Mouse (Mus musculus): Measurements from ENCODE around the gene Sgcb. TPM values are rescaled to one million over a fixed set of nuclear protein-coding genes. Genes with fewer than 3 reads are reported as not detected.

Sgcb gene
- total RNA-seq, 1 experiment from 2014 or later = 5.0 TPM

GRCm38 (mm10) chr5:73637337-73638107 is 10.1 kb downstream of the Sgcb start:
- ATAC-seq (replicated peaks; ENCODE audit: low read depth, poor library complexity, severe bottlenecking) = peak; percentile 68; the same call in 1 of the 2 replicates

- ATAC-seq (replicated peaks; ENCODE audit: low read depth, poor library complexity, severe bottlenecking) = no peak; the same call in 1 of the 2 replicates
Measured at GRCm38 (mm10) chr5:73633141-73633540, 14.4 kb downstream of the Sgcb start.

GRCm38 (mm10) chr5:73632291-73632690 is 15.3 kb downstream of the Sgcb start, which contains the start of gene Lrrc66:
Gene Lrrc66, minus strand, starts transcription at chr5:73632526.
- ATAC-seq (replicated peaks; ENCODE audit: low read depth, poor library complexity, severe bottlenecking) = no peak

- no peak for ATAC-seq (replicated peaks; ENCODE audit: low read depth, poor library complexity, severe bottlenecking)
Measured at GRCm38 (mm10) chr5:73631001-73631558, 16.5 kb downstream of the Sgcb start.

GRCm38 (mm10) chr5:73630141-73630540 is 17.4 kb downstream of the Sgcb start:
- ATAC-seq (replicated peaks; ENCODE audit: low read depth, poor library complexity, severe bottlenecking) = peak; percentile 97

- no peak for ATAC-seq (replicated peaks; ENCODE audit: low read depth, poor library complexity, severe bottlenecking)
Measured at GRCm38 (mm10) chr5:73627991-73628390, 19.6 kb downstream of the Sgcb start.

GRCm38 (mm10) chr5:73627559-73627958 is 20.0 kb downstream of the Sgcb start:
- no peak for ATAC-seq (replicated peaks; ENCODE audit: low read depth, poor library complexity, severe bottlenecking)

GRCm38 (mm10) chr5:73626842-73627241 is 20.7 kb downstream of the Sgcb start:
- ATAC-seq (replicated peaks; ENCODE audit: low read depth, poor library complexity, severe bottlenecking) = no peak

GRCm38 (mm10) chr5:73625505-73625904 is 22.1 kb downstream of the Sgcb start:
- no peak for ATAC-seq (replicated peaks; ENCODE audit: low read depth, poor library complexity, severe bottlenecking)

- no peak for ATAC-seq (replicated peaks; ENCODE audit: low read depth, poor library complexity, severe bottlenecking)
Measured at GRCm38 (mm10) chr5:73618969-73619368, 28.6 kb downstream of the Sgcb start.

- peak; percentile 36; the same call in 1 of the 2 replicates for ATAC-seq (replicated peaks; ENCODE audit: low read depth, poor library complexity, severe bottlenecking)
Measured at GRCm38 (mm10) chr5:73615211-73615610, 32.4 kb downstream of the Sgcb start.

GRCm38 (mm10) chr5:73613296-73613695 is 34.3 kb downstream of the Sgcb start:
- no peak for ATAC-seq (replicated peaks; ENCODE audit: low read depth, poor library complexity, severe bottlenecking)

GRCm38 (mm10) chr5:73611071-73611470 is 36.5 kb downstream of the Sgcb start:
- no peak for ATAC-seq (replicated peaks; ENCODE audit: low read depth, poor library complexity, severe bottlenecking)

GRCm38 (mm10) chr5:73604964-73605363 is 42.6 kb downstream of the Sgcb start:
- ATAC-seq (replicated peaks; ENCODE audit: low read depth, poor library complexity, severe bottlenecking) = no peak

GRCm38 (mm10) chr5:73604542-73604941 is 43.0 kb downstream of the Sgcb start:
- ATAC-seq (replicated peaks; ENCODE audit: low read depth, poor library complexity, severe bottlenecking) = no peak

- ATAC-seq (replicated peaks; ENCODE audit: low read depth, poor library complexity, severe bottlenecking) = no peak
Measured at GRCm38 (mm10) chr5:73602865-73603264, 44.7 kb downstream of the Sgcb start.

- no peak for ATAC-seq (replicated peaks; ENCODE audit: low read depth, poor library complexity, severe bottlenecking)
Measured at GRCm38 (mm10) chr5:73601361-73601763, 46.2 kb downstream of the Sgcb start.

GRCm38 (mm10) chr5:73599991-73600390 is 47.6 kb downstream of the Sgcb start:
- ATAC-seq (replicated peaks; ENCODE audit: low read depth, poor library complexity, severe bottlenecking) = no peak

GRCm38 (mm10) chr5:73598943-73599695 is 48.5 kb downstream of the Sgcb start:
- no peak for ATAC-seq (replicated peaks; ENCODE audit: low read depth, poor library complexity, severe bottlenecking)

- no peak for ATAC-seq (replicated peaks; ENCODE audit: low read depth, poor library complexity, severe bottlenecking)
Measured at GRCm38 (mm10) chr5:73587119-73587518, 60.5 kb downstream of the Sgcb start.

- no peak for ATAC-seq (replicated peaks; ENCODE audit: low read depth, poor library complexity, severe bottlenecking)
Measured at GRCm38 (mm10) chr5:73586597-73586996, 61.0 kb downstream of the Sgcb start.

All from common myeloid progenitor, adult 5-6 weeks (primary cell).